Mouse (Mus musculus): Measurements from ENCODE around the gene Serpina1c.
"Not testable (repeated sequence)": the region's sequence is repeated elsewhere in the genome, so short reads cannot be mapped to it uniquely, and the experiment has no call there.

Serpina1c gene

GRCm38 (mm10) chr12:103904837-103905340, at the start of gene Serpina1c:
TSS of gene Serpina1c (minus strand) at chr12:103904887.
- not testable (repeated sequence) for DNase-seq (ENCODE audit: low read depth, low spot score)

- DNase-seq (ENCODE audit: low read depth, low spot score) = not testable (repeated sequence)
Measured at GRCm38 (mm10) chr12:103952972-103953371, 48.3 kb upstream of the Serpina1c start.

GRCm38 (mm10) chr12:103946243-103946642, 41.6 kb upstream of the Serpina1c start:
- DNase-seq (ENCODE audit: low read depth, low spot score) = no peak

GRCm38 (mm10) chr12:103909181-103909580, 4.5 kb upstream of the Serpina1c start:
- DNase-seq (ENCODE audit: low read depth, low spot score) = not testable (repeated sequence)

- DNase-seq (ENCODE audit: low read depth, low spot score) = not testable (repeated sequence)
Measured at GRCm38 (mm10) chr12:103907746-103908145, 3.1 kb upstream of the Serpina1c start.

GRCm38 (mm10) chr12:103901929-103902328, 2.8 kb downstream of the Serpina1c start:
- DNase-seq (ENCODE audit: low read depth, low spot score) = not testable (repeated sequence)

- not testable (repeated sequence) for DNase-seq (ENCODE audit: low read depth, low spot score)
Measured at GRCm38 (mm10) chr12:103866873-103867272, 37.8 kb downstream of the Serpina1c start.

- DNase-seq (ENCODE audit: low read depth, low spot score) = not testable (repeated sequence)
Measured at GRCm38 (mm10) chr12:103863101-103863974, 41.3 kb downstream of the Serpina1c start, which contains the start of gene Serpina1a. TSS of gene Serpina1a (minus strand) at chr12:103863562.

GRCm38 (mm10) chr12:103860976-103861375, 43.7 kb downstream of the Serpina1c start:
- DNase-seq (ENCODE audit: low read depth, low spot score) = no peak

- not testable (repeated sequence) for DNase-seq (ENCODE audit: low read depth, low spot score)
Measured at GRCm38 (mm10) chr12:103860571-103860970, 44.1 kb downstream of the Serpina1c start.

- DNase-seq (ENCODE audit: low read depth, low spot score) = not testable (repeated sequence)
Measured at GRCm38 (mm10) chr12:103859584-103859983, 45.1 kb downstream of the Serpina1c start.

- not testable (repeated sequence) for DNase-seq (ENCODE audit: low read depth, low spot score)
Measured at GRCm38 (mm10) chr12:103853032-103853431, 51.7 kb downstream of the Serpina1c start.
